Mouse (Mus musculus) hematopoietic stem cell, adult 5-6 weeks (primary cell): Measurements from ENCODE around the gene Cth. TPM values are rescaled to one million over a fixed set of nuclear protein-coding genes. Genes with fewer than 3 reads are reported as not detected.

ENCODE experiments used
- ATAC-seq, 2 experiments: fragments of 125-278 bp in 1 of 2; replicated peaks in 1 of 2; 2 replicates each; pipeline ENCODE4 v1.8.0; 2016 to 2017; ENCODE audit warnings: inconsistent platforms in 2 of 2, mild to moderate bottlenecking in 2 of 2, moderate number of reproducible peaks in 2 of 2, low read depth in 1 of 2, moderate TSS enrichment in 1 of 2; ENCODE audit not compliant: low FRiP score in 2 of 2, poor library complexity in 2 of 2, severe bottlenecking in 2 of 2, insufficient read depth in 1 of 2, low TSS enrichment in 1 of 2
- total RNA-seq: library from RNA; stranded (forward); fragments of 172-1452, 232-1000 nt; gene quantifications from 2 replicates; pipeline ENCODE4 v1.2.3, GENCODE M21; 2017

Gene Cth
- total RNA-seq, 1 experiment from 2014 or later, result not detected

DNA sequence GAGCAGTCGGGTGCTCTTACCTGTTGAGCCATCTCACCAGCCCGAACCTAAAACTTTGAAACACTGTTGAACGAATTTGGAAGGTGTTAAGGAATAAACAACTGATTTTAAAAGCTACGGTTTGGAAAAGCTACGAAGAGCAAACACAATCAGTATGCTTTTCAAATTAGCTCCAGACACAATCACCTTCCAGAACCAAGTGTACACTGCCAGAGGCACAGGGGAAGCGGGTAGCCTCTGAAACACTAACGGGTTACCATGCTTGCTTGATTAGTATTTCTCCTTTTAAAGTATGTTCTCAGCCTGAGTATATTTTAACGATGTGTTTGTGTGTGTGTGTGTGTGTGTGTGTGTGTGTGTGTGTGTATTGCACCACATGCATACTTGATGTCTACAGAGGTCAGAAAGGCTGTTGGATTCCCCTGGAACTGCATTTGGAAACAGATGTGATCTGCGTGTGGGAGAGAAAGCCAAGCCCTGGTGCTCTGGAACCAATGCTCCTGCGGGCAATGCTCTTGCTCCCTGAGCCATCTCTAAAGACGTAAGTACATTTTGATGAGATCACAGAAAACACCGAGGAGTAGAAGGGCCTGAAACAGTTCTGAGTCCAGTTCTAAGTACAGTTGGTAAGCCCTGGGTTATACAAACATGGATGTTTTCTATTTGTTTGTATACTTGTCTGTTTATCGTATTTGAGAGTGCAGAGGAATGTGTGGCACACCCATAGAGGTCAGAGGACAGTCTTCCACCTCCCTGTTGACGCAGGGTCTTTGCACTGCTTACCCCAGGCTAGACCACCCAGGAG is 1.0 kb upstream of the Cth start:
- no peak for ATAC-seq

DNA sequence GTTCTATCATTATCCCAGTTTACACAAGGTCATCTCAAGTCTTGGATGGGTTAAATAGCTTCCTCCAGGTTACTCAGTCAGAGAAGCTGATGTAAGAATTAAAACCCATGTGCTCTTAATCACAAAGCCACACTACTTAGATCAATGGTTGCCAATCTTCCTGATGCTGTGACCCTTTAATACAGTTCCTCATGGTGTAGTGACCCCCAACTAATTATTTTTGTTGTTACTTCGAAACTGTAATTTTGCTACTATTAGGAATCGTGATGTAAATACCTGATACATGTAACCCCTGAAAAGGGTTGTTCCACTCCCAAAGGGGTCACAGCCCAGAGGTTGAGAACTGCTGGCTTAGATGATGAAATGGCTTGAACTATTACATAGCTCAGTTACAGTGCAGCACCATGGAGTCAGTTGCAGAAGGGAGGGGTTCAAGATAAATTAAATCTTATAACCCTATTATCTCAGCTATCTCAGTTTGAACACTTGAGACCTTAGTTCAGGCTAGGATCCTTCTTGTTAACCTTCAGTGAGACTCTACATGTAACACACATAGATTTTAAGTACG is 1.5 kb downstream of the Cth start:
- ATAC-seq, result no peak

DNA sequence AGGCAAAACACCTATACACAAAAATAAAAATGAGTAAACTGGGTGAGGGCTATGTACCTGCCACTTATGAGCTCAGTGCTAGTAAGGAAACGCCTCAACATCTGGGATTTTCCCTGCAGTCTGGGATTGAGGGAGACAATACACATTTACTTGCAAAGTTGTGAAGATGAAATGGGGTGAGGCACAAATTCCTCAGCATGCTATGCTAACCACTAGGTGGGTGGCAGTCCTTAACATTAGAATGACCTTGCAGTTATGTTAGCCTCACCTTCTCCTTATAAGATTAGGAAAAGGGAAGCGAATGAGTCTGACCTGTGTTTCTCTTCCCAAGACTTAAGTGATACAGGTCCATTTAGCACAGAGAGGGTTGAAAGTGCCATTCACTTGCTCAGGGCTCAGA is 3.5 kb downstream of the Cth start:
- ATAC-seq, result no peak

DNA sequence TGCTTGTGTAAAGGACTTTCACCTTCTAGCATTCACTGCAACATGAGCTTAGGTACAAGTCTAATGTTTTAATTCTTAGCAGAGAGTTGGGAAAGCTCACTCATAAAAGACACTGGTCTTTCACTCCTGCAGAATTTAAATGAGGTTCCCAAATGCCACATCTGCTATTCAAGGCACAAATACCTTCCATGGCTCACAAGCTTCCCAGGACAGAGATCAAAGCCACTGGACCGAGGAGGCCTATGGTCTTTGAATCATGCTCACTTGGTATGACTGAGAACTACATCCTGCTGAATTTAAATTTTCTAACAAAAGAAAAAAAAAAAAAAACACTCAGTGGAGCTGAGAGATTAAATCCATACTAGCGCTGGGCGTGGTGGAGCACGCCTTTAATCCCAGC is 8.5 kb downstream of the Cth start:
- no peak for ATAC-seq

DNA sequence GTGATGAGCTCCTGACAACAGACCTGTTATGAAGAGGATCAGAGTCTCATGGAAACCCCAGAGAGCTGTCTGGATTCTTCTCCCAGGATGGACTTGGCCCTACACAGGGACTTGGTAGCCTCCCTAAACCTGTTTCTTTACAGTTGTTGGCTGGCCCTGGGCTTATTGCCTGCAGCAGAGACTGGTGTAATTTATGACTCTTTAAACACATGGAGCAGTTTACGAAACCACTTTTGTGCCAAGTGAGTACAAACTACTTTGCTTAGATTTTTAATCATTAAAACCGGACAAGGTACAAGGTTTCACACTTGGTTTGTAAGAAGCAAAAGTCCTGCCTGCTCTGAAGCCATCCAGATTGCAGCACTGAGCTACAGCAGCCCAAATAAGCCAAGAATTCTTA is 12.7 kb downstream of the Cth start:
- ATAC-seq, result no peak

DNA sequence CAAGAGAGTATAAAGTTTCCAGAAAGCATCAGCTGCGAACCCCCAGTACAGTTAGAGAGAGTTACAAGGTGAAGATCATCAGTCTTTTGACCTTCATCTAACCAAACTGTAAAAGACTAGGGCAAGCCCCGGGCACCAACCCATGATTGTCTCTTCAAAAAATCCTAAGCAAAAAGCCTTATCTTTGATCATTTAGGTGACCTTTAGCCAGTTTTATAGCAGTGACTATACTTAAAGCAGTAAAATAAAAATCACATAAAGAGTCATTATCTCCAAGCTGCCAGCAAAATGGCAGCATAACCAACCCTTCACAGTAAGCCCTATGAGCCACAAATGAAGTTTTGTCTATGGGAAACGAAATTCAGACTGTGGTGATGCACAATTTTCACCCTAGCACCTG is 14.6 kb downstream of the Cth start:
- ATAC-seq, result no peak

DNA sequence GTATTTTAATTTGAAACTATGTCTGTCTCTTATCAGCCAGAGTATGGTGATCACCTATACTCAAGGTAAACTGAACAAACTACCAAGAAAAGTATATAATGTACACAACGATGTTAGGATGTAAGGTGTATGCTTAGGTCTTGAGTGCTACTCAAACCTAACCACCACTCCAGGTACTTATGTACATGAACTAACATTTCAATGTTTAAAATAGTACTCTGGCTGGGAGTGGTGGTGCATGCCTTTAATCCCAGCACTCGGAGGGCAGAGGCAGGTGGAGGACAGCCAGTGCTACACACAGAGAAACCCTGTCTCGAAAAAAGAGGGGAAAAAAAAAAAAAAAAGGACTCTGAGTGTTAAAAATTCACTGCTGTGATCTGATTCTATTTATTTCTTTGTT is 16.7 kb downstream of the Cth start:
- no peak for ATAC-seq

DNA sequence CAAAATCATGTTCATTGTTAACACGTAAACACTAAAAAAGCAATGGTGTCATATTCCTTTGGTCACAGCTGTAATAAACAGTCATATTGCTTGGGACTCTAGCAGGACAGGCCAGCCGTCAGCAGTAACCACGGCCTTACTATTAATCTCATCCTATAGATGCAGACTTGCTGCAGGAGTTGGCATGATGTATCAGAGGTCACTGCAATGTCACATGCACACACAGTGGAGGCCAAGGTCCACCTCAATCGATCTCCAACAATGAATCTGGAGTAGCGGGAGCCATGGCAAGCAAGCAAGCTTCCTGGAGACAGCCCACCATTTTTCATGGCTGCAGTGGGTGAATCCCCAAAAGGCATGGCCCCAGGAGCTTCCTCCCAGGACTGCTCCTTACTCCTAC is 23.2 kb downstream of the Cth start:
- ATAC-seq, result no peak

DNA sequence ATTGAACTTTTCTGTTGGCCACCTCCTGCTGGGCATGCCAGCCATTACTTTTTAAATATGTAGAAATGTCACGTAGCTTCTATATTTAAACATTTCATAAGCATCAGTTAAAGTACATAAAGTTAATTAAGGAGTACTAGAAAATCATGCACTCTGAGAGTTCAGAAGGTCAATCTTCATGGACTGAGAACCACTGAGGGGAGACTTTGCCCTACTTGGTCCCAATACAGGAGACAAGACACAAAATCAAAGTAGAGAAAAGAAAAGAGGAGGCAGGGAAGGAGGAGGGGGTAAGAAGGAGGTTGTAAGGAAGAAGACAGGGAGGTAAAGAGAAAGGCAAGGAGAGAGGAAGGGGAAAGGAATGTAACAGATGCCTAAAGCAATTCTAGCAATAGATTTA is 24.9 kb downstream of the Cth start:
- ATAC-seq, result no peak

DNA sequence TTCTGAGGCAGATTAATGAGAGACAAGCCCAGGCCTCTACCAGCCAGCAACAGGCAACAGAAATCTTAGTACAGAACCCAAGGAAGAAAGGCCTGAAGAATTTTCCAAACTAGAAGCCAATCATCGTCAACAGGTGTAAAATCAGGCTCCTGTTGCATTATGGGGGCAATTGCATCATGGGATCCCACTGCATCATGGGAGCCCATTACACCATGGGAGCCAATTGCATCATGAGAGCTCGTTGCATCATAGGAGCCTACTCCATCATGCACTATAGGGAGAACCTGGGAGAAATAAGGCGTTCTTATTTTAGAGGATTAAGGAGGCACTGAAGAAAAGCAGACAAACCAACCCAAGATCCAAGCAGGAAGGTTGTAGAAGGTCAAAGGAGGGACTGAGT is 27.2 kb downstream of the Cth start:
- no peak for ATAC-seq

DNA sequence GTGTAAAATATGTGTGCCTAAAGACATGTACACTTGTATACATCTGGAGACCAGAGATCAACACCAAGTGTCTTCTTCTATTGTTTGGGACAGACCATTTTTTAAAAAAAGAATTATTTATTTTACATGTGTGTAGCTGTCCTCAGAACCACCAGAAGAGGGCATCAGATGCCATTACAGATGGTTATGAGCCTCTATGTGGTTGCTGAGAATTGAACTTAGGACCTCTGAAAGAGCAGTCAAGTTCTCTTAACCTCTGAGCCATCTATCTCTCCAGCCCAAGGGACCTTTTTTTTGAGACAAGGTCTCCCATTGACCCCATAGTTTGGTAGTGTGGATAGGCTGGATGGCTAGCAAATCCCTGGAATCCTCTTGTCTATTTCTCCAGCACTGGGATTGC is 33.1 kb downstream of the Cth start:
- ATAC-seq, result no peak

DNA sequence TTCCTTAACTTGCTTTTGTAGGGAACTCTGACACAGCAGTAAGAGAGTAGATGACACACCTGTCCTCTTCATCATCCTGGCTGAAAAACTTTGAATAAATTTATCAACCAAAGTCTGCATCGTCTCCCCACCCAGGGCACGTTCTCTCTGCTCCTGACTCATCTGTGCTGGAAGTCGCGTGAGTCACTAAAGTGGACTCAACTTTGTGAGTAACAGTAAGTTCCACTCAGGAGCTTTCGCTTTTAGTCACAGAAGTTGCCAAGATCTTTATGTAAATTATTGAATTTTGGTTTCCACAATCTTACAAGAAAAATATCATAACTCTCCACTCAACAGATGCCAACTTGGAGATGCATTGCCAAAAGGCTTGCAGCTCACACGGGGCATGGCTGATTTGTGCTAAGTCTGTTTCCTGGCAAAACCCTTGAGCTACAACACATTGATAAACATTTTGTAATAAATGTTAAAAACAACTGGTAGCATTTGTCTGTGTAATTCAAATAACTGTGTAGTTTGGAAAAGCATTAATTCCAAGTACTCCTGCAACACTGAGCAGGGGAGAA is 40.7 kb downstream of the Cth start:
- ATAC-seq, result no peak

DNA sequence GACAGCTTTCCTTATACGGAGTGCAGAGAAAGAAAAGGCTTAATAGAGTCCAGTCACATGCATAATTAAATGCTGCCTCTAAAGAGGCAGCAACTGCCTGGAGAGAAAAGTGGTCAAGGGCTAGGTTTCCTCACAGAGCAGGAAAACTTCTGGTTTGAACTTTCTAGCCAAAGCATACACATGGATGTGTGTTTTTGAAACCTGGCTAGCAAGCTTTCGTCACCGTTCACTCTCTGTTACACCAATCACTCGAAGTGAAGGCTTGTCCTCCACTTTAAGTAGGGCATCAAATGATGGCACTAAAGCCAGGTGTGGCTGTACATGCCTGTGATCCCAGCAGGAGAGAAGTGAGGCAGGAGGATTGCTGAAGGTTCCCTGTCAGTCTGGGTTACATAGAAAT is 41.8 kb downstream of the Cth start:
- no peak for ATAC-seq

DNA sequence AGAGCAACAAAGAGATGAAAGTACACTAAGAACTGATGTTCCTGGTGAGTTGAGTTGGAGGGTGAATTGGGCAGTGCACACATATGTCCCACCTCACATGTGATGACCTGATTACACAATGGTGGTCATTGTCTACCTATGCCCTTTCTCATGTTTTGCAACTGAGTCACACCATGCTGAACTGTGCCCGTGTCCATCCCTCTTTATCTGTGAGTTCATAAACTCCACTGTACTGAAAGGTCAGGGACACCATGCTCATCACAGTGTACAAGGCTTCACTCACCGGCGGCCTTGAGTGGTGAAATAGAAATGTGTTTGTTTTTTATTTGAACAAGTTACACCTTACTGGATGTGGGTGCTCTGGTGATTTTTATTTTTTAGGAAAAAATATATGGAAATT is 42.9 kb downstream of the Cth start:
- no peak for ATAC-seq

DNA sequence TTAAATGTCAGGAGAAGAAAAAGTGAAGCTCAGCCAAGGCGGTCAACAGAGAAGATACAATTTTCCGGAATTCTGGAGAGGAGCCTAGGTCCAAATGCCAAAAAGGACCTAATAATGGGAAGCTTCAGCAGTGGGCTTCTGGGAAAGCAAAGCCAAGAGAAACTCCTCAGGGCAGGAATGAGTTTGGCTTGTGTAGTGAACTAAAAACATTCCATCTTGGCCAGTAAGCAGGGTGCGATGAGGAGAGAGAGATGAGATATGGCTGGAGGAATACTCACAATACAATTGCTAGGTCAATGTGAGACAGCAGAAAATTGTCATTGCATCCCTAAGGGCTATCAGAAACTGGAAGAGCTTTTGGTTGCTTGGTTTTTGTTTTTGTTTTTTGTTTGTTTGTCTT is 43.9 kb downstream of the Cth start:
- no peak for ATAC-seq

DNA sequence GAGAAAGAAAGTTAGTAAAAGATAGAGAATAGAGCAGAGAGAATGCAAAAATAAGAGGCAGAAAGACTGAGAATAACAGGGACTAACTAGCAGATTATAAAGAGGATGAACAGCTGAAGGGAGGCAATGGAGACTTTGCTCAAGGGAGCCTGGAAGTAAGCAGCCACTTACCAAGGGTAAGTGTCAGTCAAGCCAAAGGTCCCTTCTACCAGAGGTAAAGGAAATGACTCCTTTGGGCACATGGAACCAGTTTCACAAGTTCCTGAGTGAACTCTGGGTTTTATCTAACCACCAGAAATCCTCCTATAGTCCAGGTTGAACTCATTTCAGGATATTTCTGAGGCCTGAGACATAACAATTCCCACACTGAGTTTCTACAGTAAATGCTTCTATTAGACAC is 47.0 kb downstream of the Cth start:
- no peak for ATAC-seq

DNA sequence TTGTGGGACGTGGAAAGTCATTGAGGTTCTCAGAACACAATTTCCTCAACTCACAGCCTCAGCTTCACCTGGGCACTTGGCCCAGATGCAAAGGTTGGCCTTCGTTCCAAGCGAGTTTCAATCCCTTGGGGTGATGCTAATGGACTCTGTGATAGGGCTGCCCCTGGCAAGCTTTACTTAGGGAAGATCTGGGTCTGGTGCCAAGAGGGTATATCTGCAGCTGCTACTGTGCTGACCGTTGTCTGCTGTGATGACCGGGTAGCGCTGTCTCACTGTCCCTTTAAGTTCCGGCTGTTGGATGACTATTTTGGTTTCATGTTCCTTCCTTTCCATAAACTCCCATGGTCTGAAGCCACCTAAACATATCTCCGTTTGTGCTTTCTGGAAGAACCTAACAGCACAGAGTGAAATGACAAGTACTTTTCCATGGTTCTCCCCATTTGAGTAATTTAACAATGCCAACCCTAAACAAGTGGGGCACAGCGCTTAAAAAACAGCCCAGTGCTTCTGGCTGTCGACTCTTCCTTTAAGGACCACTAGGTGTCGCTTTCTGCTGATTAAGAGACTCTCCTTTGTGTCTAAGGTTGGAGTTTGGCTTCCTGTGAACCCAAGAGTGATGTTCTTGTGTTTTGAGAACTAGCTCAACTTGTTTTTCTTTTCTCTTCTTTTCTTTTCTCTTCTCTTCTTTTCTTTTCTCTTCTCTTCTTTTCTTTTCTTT is 48.3 kb downstream of the Cth start:
- peak; percentile 93 to 94 for ATAC-seq

DNA sequence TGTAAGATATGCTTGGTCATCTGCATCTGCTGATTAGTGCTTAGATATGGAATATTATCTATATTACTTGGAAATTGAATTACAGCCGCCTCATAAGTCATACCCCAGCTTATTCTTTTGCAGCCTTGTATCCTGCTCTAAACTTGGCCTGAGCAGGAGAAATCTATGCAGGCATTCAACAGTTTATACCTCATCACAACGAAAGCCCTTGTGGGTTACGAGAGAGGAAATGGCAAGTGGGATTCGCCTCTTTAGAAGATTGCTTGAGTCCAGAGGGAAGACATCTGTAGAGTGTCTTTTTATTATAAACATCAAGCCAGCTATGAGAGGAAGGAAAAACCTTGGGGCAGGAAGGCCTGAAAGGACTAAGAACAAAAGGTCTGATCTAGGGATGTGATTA is 52.0 kb downstream of the Cth start:
- no peak for ATAC-seq
